Mouse (Mus musculus): ENCODE data around the gene Rec8.

Rec8 gene

GRCm38 (mm10) chr14:55617822-55618221 is at the start of gene Rec8:
Rec8 (plus strand) TSS chr14:55618037.
- in situ Hi-C loops (cut with MseI, MboI): no loop called here

GRCm38 (mm10) chr14:55570588-55570987 is 47.2 kb upstream of the Rec8 start:
- in situ Hi-C loops (cut with MseI, MboI): no loop called here

- in situ Hi-C loops (cut with MseI, MboI): no loop called here
These were observed 46.1 kb upstream of the Rec8 start for GRCm38 (mm10) chr14:55571760-55572159.

GRCm38 (mm10) chr14:55575302-55575701 is 42.5 kb upstream of the Rec8 start, which contains the start of gene Fitm1:
Fitm1 (plus strand) TSS chr14:55575617.
- in situ Hi-C loops (cut with MseI, MboI): no loop called here

- in situ Hi-C loops (cut with MseI, MboI): no loop called here
These were observed 42.1 kb upstream of the Rec8 start for GRCm38 (mm10) chr14:55575711-55576110.

- in situ Hi-C loops (cut with MseI, MboI): no loop called here
These were observed 41.5 kb upstream of the Rec8 start for GRCm38 (mm10) chr14:55576376-55576775.

- in situ Hi-C loops (cut with MseI, MboI): no loop called here
These were observed 39.8 kb upstream of the Rec8 start, which contains the start of gene Psme1 for GRCm38 (mm10) chr14:55577871-55578667. Psme1 (plus strand) TSS chr14:55578123.

- in situ Hi-C loops (cut with MseI, MboI): no loop called here
These were observed 39.1 kb upstream of the Rec8 start for GRCm38 (mm10) chr14:55578668-55579269.

GRCm38 (mm10) chr14:55579511-55580496 is 38.0 kb upstream of the Rec8 start:
- in situ Hi-C loops (cut with MseI, MboI): no loop called here

GRCm38 (mm10) chr14:55580731-55581130 is 37.1 kb upstream of the Rec8 start:
- in situ Hi-C loops (cut with MseI, MboI): no loop called here

GRCm38 (mm10) chr14:55581981-55582681 is 35.7 kb upstream of the Rec8 start:
- in situ Hi-C loops (cut with MseI, MboI): no loop called here

- in situ Hi-C loops (cut with MseI, MboI): no loop called here
These were observed 33.5 kb upstream of the Rec8 start for GRCm38 (mm10) chr14:55584303-55584701.

GRCm38 (mm10) chr14:55584702-55585565 is 32.9 kb upstream of the Rec8 start, which contains the start of gene Emc9:
Emc9 (minus strand) TSS chr14:55585302.
- in situ Hi-C loops (cut with MseI, MboI): no loop called here

GRCm38 (mm10) chr14:55585566-55585960 is 32.3 kb upstream of the Rec8 start:
- in situ Hi-C loops (cut with MseI, MboI): no loop called here

- in situ Hi-C loops (cut with MseI, MboI): no loop called here
These were observed 31.7 kb upstream of the Rec8 start for GRCm38 (mm10) chr14:55586149-55586548.

- in situ Hi-C loops (cut with MseI, MboI): no loop called here
These were observed 28.6 kb upstream of the Rec8 start for GRCm38 (mm10) chr14:55589271-55589670.

- in situ Hi-C loops (cut with MseI, MboI): no loop called here
These were observed 27.9 kb upstream of the Rec8 start for GRCm38 (mm10) chr14:55589771-55590448.

GRCm38 (mm10) chr14:55590748-55591330 is 27.0 kb upstream of the Rec8 start, which contains the start of gene Psme2:
Psme2 (minus strand) TSS chr14:55591113.
- in situ Hi-C loops (cut with MseI, MboI): no loop called here

GRCm38 (mm10) chr14:55591331-55591891 is 26.4 kb upstream of the Rec8 start, which contains the start of gene Rnf31:
Rnf31 (plus strand) TSS chr14:55591708.
- in situ Hi-C loops (cut with MseI, MboI): no loop called here

Measured in mouse trophoblast stem cell (cell line).